Mouse (Mus musculus): ENCODE results near the gene Zfp62. TPM values are rescaled to one million over a fixed set of nuclear protein-coding genes. Genes with fewer than 3 reads are reported as not detected.
A peak's percentile ranks its signal among the peaks of the same experiment; 100 is the strongest.
"Not testable (repeated sequence)": the region's sequence is repeated elsewhere in the genome, so short reads cannot be mapped to it uniquely, and the experiment has no call there.

Gene Zfp62
- 10 to 100 TPM; 51.8 to 58.5 TPM for total RNA-seq (2021)

- intact Hi-C loops (cut with DNase I): loop anchor here (1.0 to 5.0 kb wide), 3 partner anchors 41 to 386 kb away; partner anchors contain the start of genes Mgat1 and Trim41
Measured at GRCm38 (mm10) chr11:49203129-49203768, at the start of gene Zfp62. Gene Zfp62, plus strand, starts transcription at chr11:49203292.

GRCm38 (mm10) chr11:49154077-49154476, 49.0 kb upstream of the Zfp62 start, which contains the start of gene Olfr1394:
Gene Olfr1394, plus strand, starts transcription at chr11:49154377.
- intact Hi-C loops (cut with DNase I): no loop called here
- DNase-seq (ENCODE audit: low spot score in 2 of 2): no peak

More at GRCm38 (mm10) chr11:49203129-49203768, at the start of gene Zfp62:
- DNase-seq (ENCODE audit: low spot score in 2 of 2): peak; percentile 94 to 96

- no peak for DNase-seq (ENCODE audit: low spot score in 2 of 2)
- intact Hi-C loops (cut with DNase I): no loop called here
Measured at GRCm38 (mm10) chr11:49156821-49157814, 46.0 kb upstream of the Zfp62 start.

- intact Hi-C loops (cut with DNase I): no loop called here
- peak; percentile 22 to 27 for DNase-seq (ENCODE audit: low spot score in 2 of 2)
Measured at GRCm38 (mm10) chr11:49168839-49169611, 34.1 kb upstream of the Zfp62 start.

- intact Hi-C loops (cut with DNase I): loop anchor here (10.0 kb wide), 1 partner anchor 354 kb away; the partner anchor contains the start of gene Olfr1382
- no peak for DNase-seq (ENCODE audit: low spot score in 2 of 2)
Measured at GRCm38 (mm10) chr11:49170576-49170975, 32.5 kb upstream of the Zfp62 start.

GRCm38 (mm10) chr11:49175345-49175744, 27.7 kb upstream of the Zfp62 start:
- intact Hi-C loops (cut with DNase I): loop anchor here (10.0 kb wide), 1 partner anchor 349 kb away; the partner anchor contains the start of gene Olfr1382

GRCm38 (mm10) chr11:49176047-49176779, 26.9 kb upstream of the Zfp62 start:
- intact Hi-C loops (cut with DNase I): loop anchor here (10.0 kb wide), 1 partner anchor 349 kb away; the partner anchor contains the start of gene Olfr1382
- DNase-seq (ENCODE audit: low spot score in 2 of 2): not testable (repeated sequence)

More at GRCm38 (mm10) chr11:49175345-49175744, 27.7 kb upstream of the Zfp62 start:
- DNase-seq (ENCODE audit: low spot score in 2 of 2): no peak

- intact Hi-C loops (cut with DNase I): no loop called here
Measured at GRCm38 (mm10) chr11:49183172-49183571, 19.9 kb upstream of the Zfp62 start.

GRCm38 (mm10) chr11:49186452-49186851, 16.6 kb upstream of the Zfp62 start:
- no peak for DNase-seq (ENCODE audit: low spot score in 2 of 2)
- intact Hi-C loops (cut with DNase I): no loop called here

More at GRCm38 (mm10) chr11:49183172-49183571, 19.9 kb upstream of the Zfp62 start:
- DNase-seq (ENCODE audit: low spot score in 2 of 2): no peak

GRCm38 (mm10) chr11:49186955-49187488, 16.1 kb upstream of the Zfp62 start, which contains the start of gene Btnl9:
Gene Btnl9, minus strand, starts transcription at chr11:49187159.
- intact Hi-C loops (cut with DNase I): no loop called here
- no peak for DNase-seq (ENCODE audit: low spot score in 2 of 2)

- intact Hi-C loops (cut with DNase I): no loop called here
- no peak for DNase-seq (ENCODE audit: low spot score in 2 of 2)
Measured at GRCm38 (mm10) chr11:49187701-49188100, 15.4 kb upstream of the Zfp62 start.

- intact Hi-C loops (cut with DNase I): loop anchor here (1.0 to 5.0 kb wide), 3 partner anchors 82 to 348 kb away; no protein-coding TSS in a partner anchor
- DNase-seq (ENCODE audit: low spot score in 2 of 2): peak; percentile 66 to 67
Measured at GRCm38 (mm10) chr11:49189737-49190136, 13.4 kb upstream of the Zfp62 start.

GRCm38 (mm10) chr11:49191083-49191482, 12.0 kb upstream of the Zfp62 start:
- intact Hi-C loops (cut with DNase I): loop anchor here (5.0 kb wide), 2 partner anchors 221 to 346 kb away; no protein-coding TSS in a partner anchor
- peak in 1 of 2 experiments; percentile 25 for DNase-seq (ENCODE audit: low spot score in 2 of 2)

- DNase-seq (ENCODE audit: low spot score in 2 of 2): not testable (repeated sequence)
- intact Hi-C loops (cut with DNase I): loop anchor here (5.0 kb wide), 2 partner anchors 218 to 343 kb away; no protein-coding TSS in a partner anchor
Measured at GRCm38 (mm10) chr11:49194771-49195170, 8.3 kb upstream of the Zfp62 start.

- intact Hi-C loops (cut with DNase I): no loop called here
Measured at GRCm38 (mm10) chr11:49195819-49196322, 7.2 kb upstream of the Zfp62 start.

GRCm38 (mm10) chr11:49200666-49201065, 2.4 kb upstream of the Zfp62 start:
- intact Hi-C loops (cut with DNase I): loop anchor here (5.0 kb wide), 2 partner anchors 343 to 383 kb away; partner anchors contain the start of gene Trim41
- no peak for DNase-seq (ENCODE audit: low spot score in 2 of 2)

More at GRCm38 (mm10) chr11:49195819-49196322, 7.2 kb upstream of the Zfp62 start:
- no peak for DNase-seq (ENCODE audit: low spot score in 2 of 2)

GRCm38 (mm10) chr11:49201142-49201541, 1.9 kb upstream of the Zfp62 start:
- intact Hi-C loops (cut with DNase I): loop anchor here (5.0 kb wide), 2 partner anchors 344 to 384 kb away; partner anchors contain the start of gene Trim41
- no peak for DNase-seq (ENCODE audit: low spot score in 2 of 2)
